Mouse (Mus musculus) hindbrain, embryonic 11.5 days (tissue): ENCODE results near the gene Pex3. TPM values are rescaled to one million over a fixed set of nuclear protein-coding genes. Genes with fewer than 3 reads are reported as not detected.

Source experiments
- ATAC-seq: fragments of 200-750 bp; cut with Nextera tagmentation; 2 replicates; pipeline ENCODE4 v1.8.0; 2017; ENCODE audit warnings: mild to moderate bottlenecking, moderate TSS enrichment, moderate library complexity; ENCODE audit not compliant: low FRiP score
- DNase-seq: peaks from one replicate; pipeline ENCODE4 v3.0.0-alpha.2; 2015; ENCODE audit warnings: low spot score
- H3K27ac ChIP-seq: fragments of 300-500 bp; sonication (generic); 2 replicates; pipeline ENCODE4 v1.5.1; 2014; ENCODE audit warnings: mild to moderate bottlenecking, low read depth, low read length
- H3K27me3 ChIP-seq: fragments of 300-500 bp; sonication (generic); 2 replicates; pipeline ENCODE4 v1.6.1; 2014; ENCODE audit warnings: mild to moderate bottlenecking, low read length, moderate library complexity, mixed read lengths; ENCODE audit not compliant: control insufficient read depth, insufficient read depth
- H3K36me3 ChIP-seq: fragments of 300-500 bp; sonication (generic); 2 replicates; pipeline ENCODE4 v1.6.1; 2014; ENCODE audit warnings: mild to moderate bottlenecking, low read length, moderate library complexity, mixed read lengths; ENCODE audit not compliant: control insufficient read depth, insufficient read depth
- H3K4me1 ChIP-seq: fragments of 300-500 bp; sonication (generic); replicated peaks from 2 replicates; pipeline ENCODE4 v1.6.1; 2014; ENCODE audit warnings: low read length, mixed read lengths; ENCODE audit not compliant: control insufficient read depth, insufficient read depth
- H3K4me2 ChIP-seq: fragments of 300-500 bp; sonication (generic); replicated peaks from 2 replicates; pipeline ENCODE4 v1.6.1; 2014; ENCODE audit warnings: mild to moderate bottlenecking, low read depth, low read length
- H3K4me3 ChIP-seq: fragments of 300-500 bp; sonication (generic); 2 replicates; pipeline ENCODE4 v1.5.1; 2014; ENCODE audit warnings: low read depth, low read length
- H3K9ac ChIP-seq: fragments of 300-500 bp; sonication (generic); 2 replicates; pipeline ENCODE4 v1.6.1; 2014; ENCODE audit warnings: low read depth, low read length
- H3K9me3 ChIP-seq: fragments of 300-500 bp; sonication (generic); 2 replicates; pipeline ENCODE4 v1.6.1; 2016; ENCODE audit warnings: low read length; ENCODE audit not compliant: control insufficient read depth
- WGBS: fragments of 180-500 bp; shearing (Covaris S2); extraction: QIAGEN DNeasy Blood & Tissue Kit; methylation state at CpG from one replicate; pipeline ENCODE4 v1.1.7; 2014; 5-methylcytosine and 5-hydroxymethylcytosine counted together
- polyA plus RNA-seq: library from polyadenylated mRNA; unstranded; fragments of >200 nt; fragmentation: Nextera tagmentation; extraction: Ambion mirVana; gene quantifications from 2 replicates; pipeline ENCODE4 v1.2.1, GENCODE M21; 2014

The Pex3 gene
- polyA plus RNA-seq, 1 experiment from 2014 or later = 24.4 TPM

DNA sequence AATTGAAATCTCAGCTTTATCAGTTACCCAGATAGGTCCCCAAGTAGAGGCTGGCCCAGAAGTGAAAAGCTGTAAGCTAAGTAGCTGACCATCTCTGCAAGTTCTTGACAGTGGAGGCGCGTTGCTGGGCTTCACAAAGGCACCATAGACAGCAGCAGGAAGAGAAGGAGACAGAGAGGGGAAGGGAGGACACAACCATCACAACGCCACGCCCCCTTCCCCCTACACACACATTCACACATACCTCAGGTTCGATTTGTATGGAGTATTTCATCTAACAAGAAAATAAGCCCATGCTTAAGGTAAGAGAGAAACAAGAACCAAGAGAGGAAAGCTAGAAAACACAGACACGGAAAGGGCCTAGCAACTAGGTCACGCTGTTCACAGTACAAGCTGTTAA, 77.8 kb downstream of the Pex3 start:
- Histone ChIP-seq H3K27me3 (peaks cover 20% of the 10 kb centered on the region), H3K4me2 (no peak overlapping the region)

DNA sequence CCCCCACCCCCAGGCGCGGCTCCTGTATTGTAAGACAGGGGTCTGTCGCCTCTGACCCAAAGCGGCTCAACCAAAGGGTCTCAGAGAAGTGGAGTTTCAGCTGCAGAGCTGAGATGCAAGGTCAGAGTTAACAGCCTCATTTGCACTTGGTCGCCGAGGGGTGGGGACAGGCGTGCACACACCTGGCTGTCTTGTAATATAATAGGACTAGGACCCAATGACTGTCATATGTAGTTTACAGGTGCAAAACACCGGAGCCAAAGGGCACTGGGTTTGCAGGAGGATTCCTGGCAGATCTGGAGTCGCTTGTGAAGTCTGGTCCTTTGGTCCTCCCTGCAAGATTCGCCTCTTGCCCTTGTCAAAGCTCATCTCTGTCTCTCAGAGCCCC, 78.4 kb downstream of the Pex3 start:
- H3K9ac ChIP-seq = peak overlapping the region; percentile 78
- 4% methylated on average over 10 of the region's 10 CpGs for WGBS
- DNase-seq (peak; percentile 34), ATAC-seq (peak; percentile 52; the same call in 1 of the 2 replicates)
- H3K27ac ChIP-seq = no peak overlapping the region
- peaks cover 19% of the 10 kb centered on the region for H3K27me3 ChIP-seq
- no peaks in the 10 kb centered on the region for H3K9me3 ChIP-seq
- H3K36me3 ChIP-seq = no peaks in the 10 kb centered on the region
- H3K4me1 ChIP-seq = no peaks in the 10 kb centered on the region
- peak overlapping the region; percentile 66 for H3K4me3 ChIP-seq
- H3K4me2 ChIP-seq = peak overlapping the region; percentile 99

More for the DNA sequence above, 77.8 kb downstream of the Pex3 start:
- WGBS = 41% methylated on average over 7 of the region's 7 CpGs
- peak; percentile 25 for DNase-seq
- ATAC-seq = no peak
- H3K4me1 ChIP-seq = no peaks in the 10 kb centered on the region
- no peaks in the 10 kb centered on the region for H3K36me3 ChIP-seq
- H3K9ac ChIP-seq = no peak overlapping the region
- no peak overlapping the region for H3K27ac ChIP-seq
- no peak overlapping the region for H3K4me3 ChIP-seq
- H3K9me3 ChIP-seq = no peaks in the 10 kb centered on the region

Other genes with a start within 250 kb of the Pex3 start
- 13.1 and 17.5 TPM in 2 replicates for gene Phactr2, start 78.7 kb downstream of the Pex3 start, polyA plus RNA-seq
- gene Fuca2, start 53.6 kb downstream of the Pex3 start, polyA plus RNA-seq = 24.4 and 28.2 TPM in 2 replicates
- gene Adat2, start 248 bp downstream of the Pex3 start, polyA plus RNA-seq = 3.8 and 5.0 TPM in 2 replicates